Mouse (Mus musculus) induced T-regulatory cell, adult 2 months (primary cell): ENCODE measurements around the gene Ccdc62.

Experiments
- DNase-seq: peaks from one replicate; pipeline ENCODE4 v3.0.0-alpha.2; 2012; ENCODE audit warnings: low read depth

Gene Ccdc62

DNA sequence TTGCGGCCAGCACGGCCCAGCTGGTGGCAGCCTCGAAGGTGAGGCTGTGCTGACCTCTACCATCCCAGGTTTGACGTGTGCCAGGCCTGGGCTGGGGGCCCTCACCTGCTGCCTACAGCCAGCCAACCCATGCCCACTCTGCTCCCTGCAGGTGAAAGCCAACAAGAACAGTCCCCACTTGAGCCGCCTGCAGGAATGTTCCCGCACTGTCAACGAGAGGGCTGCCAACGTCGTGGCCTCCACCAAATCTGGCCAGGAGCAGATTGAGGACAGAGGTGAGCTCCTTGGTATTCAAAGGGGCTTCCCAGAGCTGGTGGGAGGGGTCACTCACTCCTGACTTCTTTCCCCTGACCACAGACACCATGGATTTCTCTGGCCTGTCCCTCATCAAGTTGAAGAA is 70.8 kb downstream of the Ccdc62 start:
- DNase-seq = no peak

DNA sequence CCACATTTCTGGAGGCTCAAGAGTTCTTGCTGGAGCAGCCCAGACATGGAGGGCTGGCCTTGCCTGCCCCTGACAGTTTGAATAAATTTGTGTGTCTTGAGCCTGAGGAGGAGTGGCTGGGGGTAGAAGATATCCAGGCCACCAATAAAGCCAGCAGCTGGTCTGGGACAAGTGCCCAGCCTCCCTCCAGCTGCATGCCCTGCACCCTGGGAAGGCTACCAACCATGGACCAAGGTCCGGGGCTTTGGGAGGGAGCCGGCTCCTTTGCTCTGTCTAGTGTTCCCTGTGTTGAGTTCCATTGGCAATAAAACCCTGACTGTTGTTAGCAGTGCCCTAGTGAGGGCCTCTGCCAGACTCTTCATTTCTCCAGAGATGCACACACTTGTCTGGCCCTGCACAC is 72.4 kb downstream of the Ccdc62 start:
- DNase-seq = no peak

DNA sequence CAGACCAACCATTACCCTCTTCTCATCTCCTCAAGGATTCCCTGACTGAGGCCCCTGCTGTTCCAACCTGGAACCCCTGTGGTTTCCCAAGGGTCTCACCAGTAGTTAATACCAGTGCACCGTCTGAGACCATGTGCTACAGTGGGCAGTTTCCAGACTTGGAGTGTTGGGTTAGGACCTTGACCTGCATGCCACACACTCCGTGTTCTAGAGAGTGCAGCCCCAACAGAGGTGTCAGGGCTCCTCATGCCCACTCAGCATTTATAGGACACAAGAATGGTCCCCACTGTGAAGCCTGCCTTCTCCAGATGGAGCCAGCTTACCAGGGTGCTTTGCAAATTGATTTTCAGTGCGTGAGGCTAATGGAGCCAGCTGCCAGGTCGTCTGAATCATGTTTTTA is 72.9 kb downstream of the Ccdc62 start:
- no peak for DNase-seq

DNA sequence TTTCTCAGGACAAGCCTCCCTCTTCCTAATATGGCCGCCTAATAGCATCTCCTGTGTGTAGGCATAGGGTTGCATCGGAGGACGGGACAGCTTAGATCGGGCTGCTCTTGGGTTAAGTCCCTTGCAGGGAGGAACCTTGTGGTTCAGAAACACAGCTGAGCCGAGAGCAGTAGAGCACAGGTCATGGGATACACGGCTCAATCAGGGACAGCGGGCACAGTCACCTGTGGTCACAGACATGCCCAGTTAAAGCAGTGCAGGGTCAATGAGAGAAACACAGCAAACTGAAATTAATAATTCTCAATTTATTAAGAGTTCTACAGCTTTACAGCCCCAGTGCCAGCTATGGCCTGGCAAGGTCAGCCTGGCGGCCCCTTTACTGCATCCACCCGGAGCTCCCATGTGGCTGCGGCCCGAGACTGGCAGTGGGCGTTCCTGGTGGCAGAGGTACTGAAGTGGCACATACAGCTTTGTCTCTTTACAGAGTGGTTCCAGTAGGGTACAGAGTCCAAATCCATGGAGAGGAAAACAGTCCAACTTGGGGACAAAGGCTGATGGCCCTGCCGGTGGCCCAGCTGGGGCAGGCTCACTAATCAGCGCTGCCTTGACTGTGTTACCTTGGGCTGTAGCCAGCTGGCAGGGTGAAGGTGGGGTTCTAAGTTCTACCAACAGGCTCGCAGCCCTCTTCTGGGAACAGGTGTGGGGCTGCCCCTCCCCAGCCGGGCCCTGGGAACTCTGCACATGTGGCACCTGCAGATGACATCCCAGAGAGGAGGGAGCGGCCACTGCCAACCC is 74.1 kb downstream of the Ccdc62 start:
- no peak for DNase-seq

DNA sequence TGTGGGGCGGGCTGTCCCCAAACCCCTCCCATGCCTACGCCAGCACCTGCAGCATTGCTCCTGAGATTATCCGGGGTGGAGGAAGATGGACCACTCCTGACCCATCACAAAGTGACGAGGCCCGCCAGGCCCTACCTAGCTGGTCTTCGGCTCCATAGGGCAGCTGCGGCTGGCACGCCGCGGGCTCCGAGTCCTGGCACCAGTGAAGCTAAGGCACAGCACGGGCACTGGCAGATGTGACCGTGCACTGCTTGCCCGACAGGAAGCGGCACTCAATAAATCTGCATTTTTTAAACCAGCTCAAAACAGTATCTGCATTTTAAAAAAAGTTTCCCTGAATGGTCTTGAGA is 74.6 kb downstream of the Ccdc62 start:
- DNase-seq = no peak

DNA sequence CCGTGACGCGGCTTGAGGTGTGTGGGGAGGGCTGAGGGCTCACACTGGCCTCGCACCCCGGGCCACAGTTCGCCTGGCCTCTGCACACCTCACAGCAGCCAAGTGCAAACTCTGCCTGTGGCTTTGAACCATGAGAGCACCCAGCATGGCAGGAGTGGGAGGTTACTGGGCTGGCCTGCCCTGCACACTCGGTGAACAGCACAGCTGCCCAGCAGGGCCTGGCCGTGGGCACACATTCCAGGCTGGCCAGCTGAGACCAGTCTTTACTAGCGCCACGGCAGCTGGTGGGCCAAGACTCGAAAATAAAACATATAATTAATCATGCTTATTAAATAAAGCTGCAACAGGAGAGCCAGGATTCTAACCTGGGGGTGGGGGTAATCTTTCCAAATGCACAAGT is 75.1 kb downstream of the Ccdc62 start:
- DNase-seq = no peak

DNA sequence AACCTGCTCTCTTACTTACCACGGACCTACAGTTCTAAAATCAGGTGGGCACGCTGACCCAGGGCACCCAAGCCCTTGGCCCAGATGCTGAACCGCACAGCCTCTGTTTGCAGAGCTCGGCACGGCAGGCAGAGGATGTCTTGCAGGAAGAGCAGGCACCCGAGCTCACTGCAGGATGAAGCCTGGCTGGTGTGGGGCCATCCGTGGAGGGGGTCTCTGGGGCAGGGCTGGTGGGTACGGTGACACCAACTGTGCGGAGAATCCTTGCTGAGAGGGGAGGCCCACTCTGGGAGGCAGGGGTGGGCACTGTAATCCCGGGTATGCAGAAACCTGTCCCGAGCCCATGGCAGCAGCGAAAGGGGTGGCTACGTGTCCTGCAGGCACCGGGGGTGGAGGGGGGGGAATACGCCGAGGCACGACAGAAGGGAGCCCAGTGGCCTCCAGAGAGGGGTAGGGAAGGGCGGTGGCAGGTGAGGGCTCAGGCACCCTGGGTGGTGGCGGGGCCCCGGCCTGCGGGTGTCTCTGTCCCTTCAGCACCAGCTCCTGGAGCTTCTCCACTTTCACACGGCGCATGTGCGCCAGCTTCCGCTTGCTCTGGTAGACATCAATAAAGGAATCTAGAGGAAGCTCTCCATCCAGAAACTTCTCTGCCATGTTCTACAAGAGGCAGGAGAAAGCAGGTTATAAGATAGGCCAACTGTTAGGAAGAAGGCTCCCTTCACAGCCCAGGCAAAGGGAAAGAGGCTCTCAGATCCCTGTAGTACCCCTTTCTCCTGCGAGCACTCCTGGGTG is 75.8 kb downstream of the Ccdc62 start:
- no peak for DNase-seq

DNA sequence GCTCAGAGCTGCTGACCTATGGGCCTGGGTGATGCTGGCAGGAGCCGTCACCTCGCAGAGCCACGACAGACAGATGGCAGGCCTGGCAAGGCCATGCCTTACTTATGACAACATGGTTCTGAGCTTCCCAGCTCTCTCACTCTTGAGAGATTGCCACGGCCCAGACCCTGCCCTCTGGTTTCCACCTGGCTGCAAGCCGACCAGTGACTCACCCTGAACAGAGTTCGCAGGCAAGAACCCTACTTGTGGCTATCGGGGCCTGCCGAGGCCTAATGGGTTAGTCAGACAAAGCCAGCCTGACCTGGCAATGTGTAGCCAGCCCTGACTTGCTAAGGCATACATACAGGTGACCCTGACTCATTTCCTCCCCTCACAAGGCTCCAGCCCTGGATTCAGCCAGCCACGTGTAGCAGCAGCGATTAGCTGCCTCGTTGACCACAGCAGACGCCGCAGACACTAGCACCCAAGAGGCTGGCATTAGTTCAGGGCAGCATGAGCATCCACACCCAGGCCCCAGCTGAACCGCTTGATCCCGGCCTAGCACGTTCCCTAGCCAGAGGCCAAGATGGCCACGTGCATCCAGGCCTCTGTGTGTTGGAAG is 76.5 kb downstream of the Ccdc62 start:
- DNase-seq = no peak

DNA sequence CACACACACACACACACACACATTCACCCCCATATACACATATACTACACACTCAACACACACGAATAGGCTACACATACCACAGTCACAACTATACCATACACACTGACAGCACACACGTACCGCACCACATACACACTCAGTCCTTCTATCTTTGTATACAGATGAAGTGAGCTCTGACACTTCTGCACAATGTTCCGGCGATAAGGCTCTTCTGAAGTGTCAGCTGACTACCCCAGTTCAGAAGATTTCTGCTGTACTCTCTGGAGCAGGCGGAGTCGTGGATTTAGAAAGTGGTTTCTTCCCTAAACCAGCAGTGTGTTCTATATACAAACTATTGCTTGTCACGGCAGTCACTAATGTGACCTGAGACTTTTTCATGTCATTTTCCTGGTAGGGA is 79.6 kb downstream of the Ccdc62 start:
- peak; percentile 9 for DNase-seq

DNA sequence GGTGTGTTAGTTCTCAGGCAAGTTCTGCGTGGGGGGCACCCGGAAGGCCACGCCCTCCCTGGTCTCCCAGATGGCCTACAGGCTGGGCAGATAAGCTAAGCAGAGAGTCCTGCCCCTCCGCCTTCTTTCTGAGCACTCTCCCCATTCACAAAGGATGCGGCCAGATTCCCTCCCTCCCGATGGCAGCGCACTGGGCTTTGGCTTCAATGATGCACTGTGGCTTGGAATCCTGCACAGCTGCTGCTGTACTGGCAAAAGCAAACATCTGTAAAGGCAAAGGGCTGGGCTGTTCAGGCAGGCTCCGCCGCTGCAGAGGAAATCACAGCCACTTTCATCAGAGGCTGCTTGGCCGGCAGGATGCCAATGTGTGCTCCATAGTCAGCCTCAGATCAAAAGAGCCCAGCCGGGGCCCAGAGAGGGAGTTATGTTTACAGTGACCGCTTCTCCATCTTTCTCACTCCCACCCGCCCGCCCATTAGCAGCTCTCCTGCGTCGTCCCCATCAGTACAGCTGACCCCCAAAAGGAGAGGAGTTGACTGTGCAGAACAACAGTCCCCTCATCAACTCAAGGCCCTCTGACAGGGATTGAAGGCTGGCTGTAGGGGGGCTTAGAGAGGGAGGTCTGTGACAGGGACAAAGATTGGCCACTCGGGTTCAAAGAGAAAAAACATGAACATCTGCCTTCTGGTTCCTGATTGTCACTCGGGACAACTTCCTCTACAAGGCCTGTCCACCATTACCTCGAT is 80.6 kb downstream of the Ccdc62 start:
- peak; percentile 19 for DNase-seq

DNA sequence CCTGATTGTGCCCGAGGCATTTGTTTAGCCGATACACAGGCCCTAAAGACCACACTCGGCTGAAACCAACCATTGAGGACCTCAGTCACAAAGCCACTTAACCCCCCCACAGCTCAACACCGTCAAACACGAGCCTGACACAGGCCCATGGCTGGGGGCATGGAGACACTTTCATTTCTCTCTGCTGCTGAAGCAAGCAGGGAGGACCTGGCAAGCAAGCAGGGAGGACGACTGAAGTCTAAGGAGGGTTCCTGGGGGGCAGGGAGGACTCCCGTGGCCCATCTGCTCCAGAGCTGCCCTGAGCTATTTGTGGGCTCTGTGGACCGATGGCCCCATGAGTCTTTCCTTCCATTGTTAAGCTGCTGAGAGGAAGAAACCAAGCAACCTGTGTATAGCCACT is 81.4 kb downstream of the Ccdc62 start:
- peak; percentile 27 for DNase-seq

DNA sequence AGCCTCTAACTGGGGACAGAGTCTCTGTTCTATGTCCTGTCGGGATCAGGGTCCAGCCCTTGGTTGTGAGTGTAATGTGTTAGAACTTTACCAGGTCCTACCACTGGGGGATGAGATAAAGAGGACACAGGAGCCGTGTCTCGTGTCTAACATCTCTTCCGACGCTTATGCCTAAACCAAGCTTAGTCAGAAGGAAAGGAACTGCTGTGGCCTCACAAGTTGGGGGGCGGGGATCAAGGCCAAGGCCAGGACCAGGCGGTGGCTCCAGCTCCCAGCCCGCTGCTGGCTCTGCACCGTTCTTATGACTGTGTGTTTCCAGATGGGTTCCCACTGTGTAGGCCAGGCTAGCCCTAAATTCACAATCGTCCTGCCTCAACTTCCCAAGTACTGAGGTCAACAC is 82.4 kb downstream of the Ccdc62 start:
- DNase-seq = peak; percentile 60

DNA sequence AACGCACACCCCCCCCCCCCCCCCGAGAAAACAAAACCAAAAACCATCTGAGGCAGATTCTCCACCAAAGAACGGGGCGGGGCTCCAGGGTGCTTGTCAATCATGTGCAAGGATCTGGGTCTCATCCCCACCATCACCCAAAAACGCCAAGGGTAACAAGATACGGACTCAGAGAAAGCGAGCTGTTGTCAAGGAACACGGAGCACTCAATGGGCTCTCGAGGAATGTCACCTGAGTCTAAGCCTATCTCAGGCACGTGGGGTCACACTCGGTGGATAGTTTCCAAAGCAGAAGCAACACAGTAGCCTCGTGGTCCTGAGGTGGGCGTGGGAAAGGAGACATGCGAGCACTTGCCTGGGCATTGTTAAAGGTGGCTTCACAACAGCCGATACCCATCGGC is 83.3 kb downstream of the Ccdc62 start:
- DNase-seq = peak; percentile 55

DNA sequence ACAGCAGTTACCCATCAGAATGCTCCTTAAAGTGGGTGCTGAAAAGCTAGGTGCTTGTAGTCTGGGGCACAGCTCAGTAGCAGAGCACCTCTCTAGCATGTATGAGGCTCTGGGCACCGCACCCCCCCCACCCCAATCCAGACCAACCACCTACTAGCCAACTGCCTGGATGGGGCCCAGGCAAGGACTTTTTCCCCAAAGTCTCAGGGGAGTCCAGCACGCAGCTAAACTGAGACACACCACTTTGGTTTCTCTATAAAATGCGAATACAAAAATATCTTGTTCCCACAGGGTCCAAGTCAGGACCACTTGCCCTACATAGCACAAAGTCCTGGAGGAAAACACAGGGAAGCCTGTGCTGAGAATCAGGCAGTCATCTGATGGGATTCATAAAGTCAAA is 83.7 kb downstream of the Ccdc62 start:
- DNase-seq = peak; percentile 19

DNA sequence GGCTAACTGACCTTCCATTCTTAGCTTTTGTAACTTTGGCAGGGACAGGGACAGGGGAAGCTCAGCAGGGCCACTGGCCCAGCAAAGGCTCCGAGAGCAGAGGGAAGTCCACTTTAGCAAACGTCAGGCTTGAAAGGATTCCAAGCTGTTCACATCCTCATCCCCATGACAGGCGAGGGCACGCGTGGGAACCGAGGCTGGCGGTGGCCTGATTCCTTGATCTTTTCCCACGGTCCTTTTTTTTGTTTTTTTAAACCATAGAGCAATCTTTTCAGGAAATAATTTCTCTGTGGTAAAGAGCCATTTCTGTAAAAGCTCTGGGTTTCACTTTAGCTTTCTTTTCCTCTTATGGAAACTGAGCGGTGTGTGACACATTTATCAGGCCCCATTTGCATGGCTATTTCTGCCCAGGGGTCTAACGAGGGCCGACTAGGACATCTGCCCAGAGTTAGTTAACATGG is 84.3 kb downstream of the Ccdc62 start:
- peak; percentile 57 for DNase-seq

DNA sequence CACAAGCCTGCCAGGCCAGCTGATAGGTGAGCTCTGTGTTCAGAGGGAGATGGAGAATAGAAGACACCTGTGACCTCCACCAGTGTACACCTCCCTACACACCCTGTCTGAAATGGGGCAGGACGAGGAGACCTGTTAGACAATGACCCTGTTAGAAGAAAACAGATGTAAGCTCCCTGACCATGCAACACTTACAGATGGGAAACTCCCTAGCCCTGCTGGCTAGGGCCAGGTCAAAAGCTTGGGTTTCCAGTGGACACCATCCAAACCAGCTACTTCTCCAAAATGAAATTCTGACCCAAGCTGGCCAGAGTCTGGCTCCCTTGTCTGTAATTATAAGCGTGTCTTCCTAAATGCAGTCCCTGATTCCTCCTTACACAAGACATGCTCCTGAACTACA is 85.2 kb downstream of the Ccdc62 start:
- no peak for DNase-seq

DNA sequence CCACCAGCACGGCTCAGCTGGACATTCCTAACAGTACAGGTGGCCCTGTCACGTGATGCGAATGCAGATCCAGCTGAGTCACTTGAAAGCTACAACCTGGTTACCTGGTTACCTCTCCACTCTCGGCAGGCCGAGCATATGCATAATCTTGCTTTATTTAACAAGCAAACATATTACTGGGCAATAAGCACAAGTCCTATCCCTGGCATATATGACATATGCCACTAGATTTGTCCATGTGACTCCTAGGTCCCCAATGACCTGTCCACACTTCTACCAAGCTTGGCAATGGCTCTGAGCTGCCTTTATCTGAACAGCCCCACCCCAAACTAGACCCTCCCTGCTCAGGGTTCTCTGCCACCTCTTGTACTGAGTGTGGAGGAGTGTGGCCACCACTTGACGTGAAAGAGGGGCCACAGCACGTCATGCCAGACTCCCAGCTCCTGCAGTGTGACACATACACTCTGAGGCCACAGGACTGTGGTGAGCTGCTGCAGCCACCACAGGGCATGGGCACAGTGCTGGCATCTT is 85.9 kb downstream of the Ccdc62 start:
- no peak for DNase-seq

DNA sequence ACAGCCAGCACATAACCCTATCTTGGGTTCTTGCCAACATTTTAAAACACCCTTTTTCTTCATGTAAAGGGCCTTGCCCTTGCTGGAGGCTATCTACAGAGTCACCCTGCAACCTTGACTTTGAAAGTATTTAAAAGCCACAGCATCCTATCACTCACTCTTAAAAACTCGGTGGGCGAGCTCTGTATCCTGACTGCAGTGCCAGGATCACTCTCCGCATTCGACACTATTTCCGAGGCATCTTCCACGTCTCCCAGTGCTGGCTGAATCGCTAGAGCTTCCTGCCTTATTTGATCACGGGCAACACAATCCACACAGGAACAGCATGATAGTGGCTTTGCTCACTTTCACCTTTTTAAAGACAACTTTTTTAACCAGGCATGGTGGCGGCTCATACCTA is 87.5 kb downstream of the Ccdc62 start:
- DNase-seq = no peak

DNA sequence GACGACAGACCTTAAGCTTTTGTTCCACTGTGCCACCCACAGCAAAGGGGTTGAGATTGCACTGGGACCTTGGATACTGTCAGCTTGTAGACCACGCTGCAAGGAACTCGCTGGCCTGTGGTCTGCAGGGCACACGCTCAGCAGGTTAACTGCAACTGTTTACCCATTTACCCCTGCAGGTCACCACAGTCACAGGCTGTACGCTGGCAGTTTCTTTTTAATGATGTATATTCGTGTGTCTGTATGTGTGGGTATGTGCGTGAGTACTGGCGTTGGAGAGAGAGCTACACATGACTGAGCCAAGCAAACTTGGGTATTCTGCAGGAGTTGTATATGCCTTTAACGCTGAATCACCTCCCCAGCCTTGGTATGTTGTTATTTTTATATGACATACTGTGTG is 88.2 kb downstream of the Ccdc62 start:
- peak; percentile 45 for DNase-seq
